17 mouse cellular contexts compared by ENCODE assay signal in the genomic region with DNA sequence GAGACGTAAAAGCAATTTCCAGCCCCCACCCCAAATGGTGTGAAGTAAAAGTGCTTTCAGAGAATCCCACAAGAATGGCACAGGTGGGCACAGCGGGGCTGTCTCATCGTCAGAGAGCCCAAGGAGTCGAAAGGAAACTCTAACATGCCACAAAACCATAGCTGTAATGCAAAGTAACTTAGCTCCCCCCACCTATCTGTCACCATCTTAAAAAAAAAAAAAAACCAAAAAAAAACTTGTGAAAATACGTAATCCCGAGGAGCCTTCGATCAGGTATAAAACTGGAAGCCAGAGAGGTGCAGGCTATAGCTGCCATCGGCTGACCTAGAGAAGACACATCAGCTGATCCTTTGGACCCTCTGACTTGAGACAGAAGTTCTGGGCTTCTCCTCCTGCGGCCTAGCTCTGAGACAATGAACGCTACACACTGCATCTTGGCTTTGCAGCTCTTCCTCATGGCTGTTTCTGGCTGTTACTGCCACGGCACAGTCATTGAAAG. TPM values are rescaled to one million over a fixed set of nuclear protein-coding genes. Genes with fewer than 3 reads are reported as not detected.
"Had no signal": no experiment of that assay in that cellular context is flagged by ENCODE, and none has a peak within 500 bp of the region (broad histone marks: within the 10 kb centered on the region; RNA-seq: fewer than 3 reads in every experiment).

A gene (plus strand): TSS at position 305 of the 499 bp plus-strand sequence.

- H3K27ac ChIP-seq: left cerebral cortex, adult 2 months; limb, embryonic 15.5 days; liver, embryonic 13.5 days; midbrain, embryonic 13.5 days had no signal

- H3K27me3 ChIP-seq: limb, embryonic 15.5 days; liver, embryonic 13.5 days; midbrain, embryonic 13.5 days had no signal

- H3K36me3 ChIP-seq: limb, embryonic 15.5 days; liver, embryonic 13.5 days; midbrain, embryonic 13.5 days had no signal

- H3K4me1 ChIP-seq: limb, embryonic 15.5 days; liver, embryonic 13.5 days; midbrain, embryonic 13.5 days had no signal

- ATAC-seq: intestine, embryonic 16.5 days; liver, postnatal 0 days; midbrain, embryonic 13.5 days had no signal

- H3K4me3 ChIP-seq: left cerebral cortex, adult 2 months; limb, embryonic 15.5 days; liver, embryonic 13.5 days; midbrain, embryonic 13.5 days had no signal

- DNase-seq: kidney, adult 8-10 months; kidney, postnatal 25 days; liver, embryonic 13.5 days; liver, postnatal 0 days; right cerebral cortex, postnatal 14 days; thymus, adult 18-20 months had no signal

RNA-seq across cellular contexts. Expression of the gene that starts here (rescaled TPM):
- total RNA-seq: layer of hippocampus, postnatal 25 days; left cerebral cortex, adult 2 months; left cerebral cortex, postnatal 25 days had no signal
- polyA plus RNA-seq: intestine, embryonic 16.5 days; kidney, embryonic 16.5 days; limb, embryonic 11.5 days; limb, embryonic 15.5 days; liver, embryonic 13.5 days; liver, postnatal 0 days; lung, embryonic 16.5 days; midbrain, embryonic 13.5 days; neural tube, embryonic 14.5 days; stomach, embryonic 14.5 days had no signal
